Mouse (Mus musculus): ENCODE data around the gene Erf. TPM values are rescaled to one million over a fixed set of nuclear protein-coding genes. Genes with fewer than 3 reads are reported as not detected.

Gene Erf
- polyA plus RNA-seq (2012; ENCODE audit: insufficient read depth, low replicate concordance): 44.8 and 66.8 TPM in 2 replicates

DNA sequence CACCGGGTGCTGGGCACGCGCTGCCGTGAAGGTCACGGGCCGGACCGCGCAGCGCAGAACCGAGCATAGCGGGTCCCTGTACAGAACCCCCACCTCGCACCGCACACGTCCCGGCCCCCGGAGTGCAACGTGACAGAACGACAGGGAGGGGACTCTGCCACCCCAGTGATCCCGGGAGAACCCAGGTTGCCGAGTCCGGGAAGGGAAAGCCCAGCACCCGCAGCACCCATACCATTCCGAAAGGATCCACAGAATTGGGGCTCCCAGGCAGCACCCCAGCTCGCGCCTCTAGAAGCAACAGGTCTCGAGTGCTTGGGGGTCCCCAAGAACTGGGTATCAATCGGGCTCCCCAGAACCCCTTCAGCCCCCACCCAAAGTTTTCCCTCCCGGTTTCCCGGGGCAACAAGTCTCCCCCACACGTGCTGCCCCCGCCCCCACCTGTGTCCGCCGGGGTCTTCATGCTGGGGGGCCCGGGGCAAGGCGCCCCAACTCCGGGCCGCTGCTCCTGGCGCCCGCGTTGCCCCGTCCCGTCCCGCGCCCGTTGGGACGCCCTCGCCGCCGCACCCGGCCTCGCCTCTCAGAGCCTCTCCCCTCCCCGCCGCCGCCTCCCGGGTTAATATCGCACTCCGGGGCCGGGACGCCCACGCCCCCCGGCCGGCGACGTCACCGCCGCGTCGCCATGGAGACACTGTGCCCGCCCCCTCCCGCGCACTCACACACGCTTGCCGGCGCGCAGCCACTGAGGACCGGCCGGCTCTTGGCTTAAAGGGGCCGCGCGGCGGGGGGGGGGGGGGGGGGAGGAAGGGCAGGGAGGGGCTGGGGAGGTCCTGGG lies at the start of gene Erf:
Erf (minus strand) TSS at position 621 of the 832 bp plus-strand sequence.
- Histone ChIP-seq H3K36me3 (replicated peaks; ENCODE audit: low read length) (peaks cover 10% of the 10 kb centered on the region), H3K9me3 (no peaks in the 10 kb centered on the region), H3K27me3 (replicated peaks) (peaks cover 9% of the 10 kb centered on the region), H3K4me3 (replicated peaks) (peak within 1 kb of the TSS; percentile 97), H3K4me1 (peaks cover 51% of the 10 kb centered on the region)
- TF ChIP-seq FLI1 (IDR thresholded peaks at IDR 0.05; ENCODE audit: low read length) (no peak), GATA1 (IDR thresholded peaks at IDR 0.05; ENCODE audit: borderline replicate concordance, low read length) (no peak)

DNA sequence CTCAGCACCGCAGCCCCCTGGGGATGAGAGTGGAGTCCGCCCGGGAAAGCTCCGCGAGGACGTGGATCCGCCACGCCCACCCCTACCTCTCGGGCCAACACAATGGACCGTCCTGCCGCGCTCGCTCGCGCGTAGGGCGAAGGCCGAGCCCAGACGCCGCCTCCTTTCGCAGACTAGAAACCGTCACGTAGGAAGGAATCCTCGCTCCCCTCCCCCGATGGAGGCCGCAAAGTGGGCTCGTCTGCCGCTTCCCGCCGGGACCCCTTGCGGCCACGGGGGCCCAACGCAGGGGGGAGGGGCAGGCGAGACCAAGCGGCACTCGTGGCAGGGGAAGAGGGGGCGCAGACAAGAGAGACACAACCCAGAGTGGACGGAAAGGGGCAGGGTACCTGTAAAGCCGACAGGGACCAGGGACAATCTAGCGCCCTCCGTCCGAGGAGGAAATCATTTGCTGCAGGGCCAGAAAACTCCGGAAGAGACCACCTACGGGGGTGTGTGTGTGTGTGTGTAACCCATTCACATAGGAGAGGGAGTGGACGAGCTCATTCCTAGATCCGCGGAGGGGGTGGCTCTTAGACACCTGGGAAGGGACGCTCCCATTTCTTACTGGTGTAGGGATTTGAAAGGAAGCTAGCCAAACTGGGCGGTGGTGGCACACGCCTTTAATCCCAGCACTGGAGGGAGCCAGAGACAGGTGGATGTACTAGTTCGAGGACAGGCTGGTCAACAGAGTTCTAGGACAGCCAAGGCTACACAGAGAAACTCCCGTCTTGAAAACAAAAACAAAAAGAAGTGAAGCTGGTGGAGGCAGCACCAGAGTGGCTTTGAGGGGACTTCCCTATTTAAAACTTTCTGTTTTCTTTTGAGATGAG lies 47.1 kb upstream of the Erf start, which contains the start of gene Pafah1b3:
Pafah1b3 (minus strand) TSS at position 533 of the 872 bp plus-strand sequence.
- H3K36me3 ChIP-seq (replicated peaks; ENCODE audit: low read length): peaks cover 25% of the 10 kb centered on the region
- H3K4me1 ChIP-seq: peaks cover 42% of the 10 kb centered on the region
- H3K9me3 ChIP-seq: no peaks in the 10 kb centered on the region
- TF ChIP-seq FLI1 (IDR thresholded peaks at IDR 0.05; ENCODE audit: low read length) (no peak), GATA1 (IDR thresholded peaks at IDR 0.05; ENCODE audit: borderline replicate concordance, low read length) (no peak)
- peak within 1 kb of the TSS; percentile 94 for H3K4me3 ChIP-seq (replicated peaks)
- H3K27me3 ChIP-seq (replicated peaks): peaks cover 22% of the 10 kb centered on the region

GRCm38 (mm10) chr7:25296945-25297453 lies 46.4 kb upstream of the Erf start:
- Histone ChIP-seq H3K36me3 (replicated peaks; ENCODE audit: low read length) (peaks cover 32% of the 10 kb centered on the region), H3K4me3 (replicated peaks) (peak overlapping the region; percentile 94), H3K9me3 (no peaks in the 10 kb centered on the region), H3K4me1 (peaks cover 48% of the 10 kb centered on the region), H3K27me3 (replicated peaks) (peaks cover 20% of the 10 kb centered on the region)
- TF ChIP-seq GATA1 (IDR thresholded peaks at IDR 0.05; ENCODE audit: borderline replicate concordance, low read length): no peak
- TF ChIP-seq FLI1 (IDR thresholded peaks at IDR 0.05; ENCODE audit: low read length): no peak

GRCm38 (mm10) chr7:25294960-25295722 lies 44.6 kb upstream of the Erf start:
- H3K27me3 ChIP-seq (replicated peaks): peaks cover 15% of the 10 kb centered on the region
- no peak overlapping the region for H3K4me3 ChIP-seq (replicated peaks)
- H3K36me3 ChIP-seq (replicated peaks; ENCODE audit: low read length): peaks cover 51% of the 10 kb centered on the region
- H3K4me1 ChIP-seq: peaks cover 58% of the 10 kb centered on the region
- no peaks in the 10 kb centered on the region for H3K9me3 ChIP-seq
- TF ChIP-seq GATA1 (IDR thresholded peaks at IDR 0.05; ENCODE audit: borderline replicate concordance, low read length) (no peak), FLI1 (IDR thresholded peaks at IDR 0.05; ENCODE audit: low read length) (no peak)

DNA sequence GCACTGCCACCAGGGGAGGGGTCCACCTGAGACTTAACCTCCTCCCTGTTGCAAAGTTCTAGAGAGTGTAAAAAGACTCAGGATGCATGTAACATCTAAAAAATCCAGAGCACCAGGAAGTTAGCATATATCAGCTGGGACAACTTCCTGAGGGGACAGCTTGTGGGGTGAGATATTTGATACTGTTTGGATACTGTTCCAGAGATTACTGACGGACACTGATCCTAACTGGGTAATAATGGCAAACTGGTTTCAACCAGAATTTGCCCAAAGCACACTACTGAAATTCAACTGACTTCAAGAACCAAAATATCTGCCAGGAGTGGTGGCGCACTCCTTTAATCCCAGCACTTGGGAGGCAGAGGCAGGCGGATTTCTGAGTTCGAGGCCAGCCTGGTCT lies 43.9 kb upstream of the Erf start:
- no peak overlapping the region for H3K4me3 ChIP-seq (replicated peaks)
- peaks cover 57% of the 10 kb centered on the region for H3K36me3 ChIP-seq (replicated peaks; ENCODE audit: low read length)
- peaks cover 58% of the 10 kb centered on the region for H3K4me1 ChIP-seq
- peaks cover 15% of the 10 kb centered on the region for H3K27me3 ChIP-seq (replicated peaks)
- no peaks in the 10 kb centered on the region for H3K9me3 ChIP-seq
- TF ChIP-seq GATA1 (IDR thresholded peaks at IDR 0.05; ENCODE audit: borderline replicate concordance, low read length) (no peak), FLI1 (IDR thresholded peaks at IDR 0.05; ENCODE audit: low read length) (no peak)

- Histone ChIP-seq H3K4me1 (peaks cover 58% of the 10 kb centered on the region), H3K36me3 (replicated peaks; ENCODE audit: low read length) (peaks cover 70% of the 10 kb centered on the region), H3K4me3 (replicated peaks) (no peak overlapping the region), H3K27me3 (replicated peaks) (peaks cover 15% of the 10 kb centered on the region), H3K9me3 (peaks cover 8% of the 10 kb centered on the region; the same call in 1 of the 2 replicates)
- TF ChIP-seq FLI1 (IDR thresholded peaks at IDR 0.05; ENCODE audit: low read length) (no peak), GATA1 (IDR thresholded peaks at IDR 0.05; ENCODE audit: borderline replicate concordance, low read length) (no peak)
Observed at GRCm38 (mm10) chr7:25293191-25293739, 42.7 kb upstream of the Erf start.

GRCm38 (mm10) chr7:25292107-25292506 lies 41.5 kb upstream of the Erf start:
- Histone ChIP-seq H3K4me3 (replicated peaks) (no peak overlapping the region), H3K9me3 (peaks cover 8% of the 10 kb centered on the region; the same call in 1 of the 2 replicates), H3K4me1 (peaks cover 50% of the 10 kb centered on the region), H3K36me3 (replicated peaks; ENCODE audit: low read length) (peaks cover 81% of the 10 kb centered on the region), H3K27me3 (replicated peaks) (peaks cover 9% of the 10 kb centered on the region)
- no peak for TF ChIP-seq FLI1 (IDR thresholded peaks at IDR 0.05; ENCODE audit: low read length)
- no peak for TF ChIP-seq GATA1 (IDR thresholded peaks at IDR 0.05; ENCODE audit: borderline replicate concordance, low read length)

GRCm38 (mm10) chr7:25290911-25291310 lies 40.4 kb upstream of the Erf start:
- peaks cover 93% of the 10 kb centered on the region for H3K36me3 ChIP-seq (replicated peaks; ENCODE audit: low read length)
- H3K9me3 ChIP-seq: peaks cover 8% of the 10 kb centered on the region; the same call in 1 of the 2 replicates
- peaks cover 49% of the 10 kb centered on the region for H3K4me1 ChIP-seq
- H3K27me3 ChIP-seq (replicated peaks): peaks cover 1% of the 10 kb centered on the region
- no peak for TF ChIP-seq FLI1 (IDR thresholded peaks at IDR 0.05; ENCODE audit: low read length)
- no peak for TF ChIP-seq GATA1 (IDR thresholded peaks at IDR 0.05; ENCODE audit: borderline replicate concordance, low read length)
- no peak overlapping the region for H3K4me3 ChIP-seq (replicated peaks)

Data from megakaryocyte, embryonic 14.5 days (primary cell).